Mouse (Mus musculus) mammary gland, adult 2 months (tissue): ENCODE results near the gene Olfr911-ps1. TPM values are rescaled to one million over a fixed set of nuclear protein-coding genes. Genes with fewer than 3 reads are reported as not detected.

Experiments used
- polyA plus RNA-seq: library from polyadenylated mRNA; depleted of rRNA; stranded (reverse); fragments of >200 nt; gene quantifications from 2 replicates; pipeline ENCODE4 v1.2.3, GENCODE M21; 2012; ENCODE audit warnings: low replicate concordance; rRNA removed

Olfr911-ps1 gene
- not detected in 2 replicates for polyA plus RNA-seq

GRCm38 (mm10) chr9:38521280-38521679, at the start of gene Olfr911-ps1:
Olfr911-ps1 (plus strand) TSS chr9:38521580.

GRCm38 (mm10) chr9:38486785-38487184, 34.6 kb upstream of the Olfr911-ps1 start, which contains the start of gene Olfr906:
Olfr906 (plus strand) TSS chr9:38487085.

GRCm38 (mm10) chr9:38495501-38495900, 25.9 kb upstream of the Olfr911-ps1 start, which contains the start of gene Olfr907:
Olfr907 (plus strand) TSS chr9:38495801.

GRCm38 (mm10) chr9:38537549-38537948, 16.2 kb downstream of the Olfr911-ps1 start, which contains the start of gene Olfr910:
Olfr910 (plus strand) TSS chr9:38537849.

Other genes starting within 250 kb of the Olfr911-ps1 start
- not detected in 2 replicates for gene Olfr896-ps1, start 230.5 kb upstream of the Olfr911-ps1 start, polyA plus RNA-seq
- gene Olfr25, start 192.5 kb upstream of the Olfr911-ps1 start, polyA plus RNA-seq: not detected in 2 replicates
- not detected in 2 replicates for gene Olfr898, start 173.2 kb upstream of the Olfr911-ps1 start, polyA plus RNA-seq
- gene Olfr250, start 154.7 kb upstream of the Olfr911-ps1 start, polyA plus RNA-seq: not detected in 2 replicates
- gene Olfr251, start 144.5 kb upstream of the Olfr911-ps1 start, polyA plus RNA-seq: not detected in 2 replicates
- not detected in 2 replicates for gene Olfr147, start 119.9 kb upstream of the Olfr911-ps1 start, polyA plus RNA-seq
- gene Olfr901, start 92.1 kb upstream of the Olfr911-ps1 start, polyA plus RNA-seq: not detected in 2 replicates
- not detected in 2 replicates for gene Olfr902, start 73.9 kb upstream of the Olfr911-ps1 start, polyA plus RNA-seq
- not detected in 2 replicates for gene Olfr904, start 58.4 kb upstream of the Olfr911-ps1 start, polyA plus RNA-seq
- not detected in 2 replicates for gene Olfr905, start 50.5 kb upstream of the Olfr911-ps1 start, polyA plus RNA-seq
- not detected in 2 replicates for gene Olfr906, start 34.5 kb upstream of the Olfr911-ps1 start, polyA plus RNA-seq
- not detected in 2 replicates for gene Olfr907, start 25.8 kb upstream of the Olfr911-ps1 start, polyA plus RNA-seq
- not detected in 2 replicates for gene Olfr910, start 16.3 kb downstream of the Olfr911-ps1 start, polyA plus RNA-seq
- not detected in 2 replicates for gene Olfr912, start 58.6 kb downstream of the Olfr911-ps1 start, polyA plus RNA-seq
- gene Olfr913, start 71.2 kb downstream of the Olfr911-ps1 start, polyA plus RNA-seq: not detected in 2 replicates
- not detected in 2 replicates for gene Olfr914, start 83.5 kb downstream of the Olfr911-ps1 start, polyA plus RNA-seq
- gene Olfr916, start 138.3 kb downstream of the Olfr911-ps1 start, polyA plus RNA-seq: not detected in 2 replicates
- not detected in 2 replicates for gene Olfr917, start 144.3 kb downstream of the Olfr911-ps1 start, polyA plus RNA-seq
- gene Olfr918, start 153.0 kb downstream of the Olfr911-ps1 start, polyA plus RNA-seq: not detected in 2 replicates
- not detected in 2 replicates for gene Olfr919, start 182.1 kb downstream of the Olfr911-ps1 start, polyA plus RNA-seq
- gene Vwa5a, start 196.7 kb downstream of the Olfr911-ps1 start, polyA plus RNA-seq: 15.3 and 43.0 TPM in 2 replicates
- 0.18 and 0.42 TPM in 2 replicates for gene Olfr920, start 230.7 kb downstream of the Olfr911-ps1 start, polyA plus RNA-seq